Mouse (Mus musculus): ENCODE measurements around the gene Dnah7c. TPM values are rescaled to one million over a fixed set of nuclear protein-coding genes. Genes with fewer than 3 reads are reported as not detected.

Dnah7c gene
- total RNA-seq (2023) = under 1 TPM; 0.09 to 0.59 TPM

GRCm38 (mm10) chr1:46425137-46425925 is at the start of gene Dnah7c:
Gene Dnah7c (plus strand): TSS chr1:46425592.

